Mouse (Mus musculus) kidney, postnatal 0 days (tissue): Measurements from ENCODE around the gene Gm28635. TPM values are rescaled to one million over a fixed set of nuclear protein-coding genes. Genes with fewer than 3 reads are reported as not detected.
A peak's percentile ranks its signal among the peaks of the same experiment; 100 is the strongest.

Source experiments
- ATAC-seq: fragments of 200-750 bp; cut with Nextera tagmentation; replicated peaks from 2 replicates; pipeline ENCODE4 v1.8.0; 2017; ENCODE audit warnings: low read depth, moderate number of reproducible peaks, moderate TSS enrichment, moderate library complexity; ENCODE audit not compliant: low FRiP score
- DNase-seq: peaks from one replicate; pipeline ENCODE4 v3.0.0-alpha.2; 2016; ENCODE audit warnings: low spot score
- H3K27ac ChIP-seq: fragments of 300-500 bp; sonication (generic); 2 replicates; pipeline ENCODE4 v1.5.1; 2014; ENCODE audit warnings: mild to moderate bottlenecking
- H3K27me3 ChIP-seq: fragments of 300-500 bp; sonication (generic); 2 replicates; pipeline ENCODE4 v1.6.1; 2014; ENCODE audit warnings: low read length, mixed read lengths; ENCODE audit not compliant: insufficient read depth
- H3K36me3 ChIP-seq: fragments of 300-500 bp; sonication (generic); 2 replicates; pipeline ENCODE4 v1.6.1; 2014; ENCODE audit warnings: low read length, mixed read lengths; ENCODE audit not compliant: insufficient read depth
- H3K4me1 ChIP-seq: fragments of 300-500 bp; sonication (generic); replicated peaks from 2 replicates; pipeline ENCODE4 v1.6.1; 2014; ENCODE audit warnings: antibody characterized with exemption, low read length, mixed read lengths; ENCODE audit not compliant: insufficient read depth
- H3K4me2 ChIP-seq: fragments of 300-500 bp; sonication (generic); 2 replicates; pipeline ENCODE4 v1.6.1; 2014; ENCODE audit warnings: mild to moderate bottlenecking, low read length, moderate library complexity, mixed read lengths
- H3K4me3 ChIP-seq: fragments of 300-500 bp; sonication (generic); replicated peaks from 2 replicates; pipeline ENCODE4 v1.5.1; 2014; ENCODE audit warnings: low read depth, low read length
- H3K9ac ChIP-seq: fragments of 300-500 bp; sonication (generic); 2 replicates; pipeline ENCODE4 v1.6.1; 2014; ENCODE audit warnings: low read depth, low read length
- H3K9me3 ChIP-seq: fragments of 300-500 bp; sonication (generic); replicated peaks from 2 replicates; pipeline ENCODE4 v1.6.1; 2016; ENCODE audit warnings: low read length, inconsistent platforms, mixed read lengths
- CTCF ChIP-seq: IDR thresholded peaks from 2 replicates; pipeline ENCODE4 v1.5.1; 2016; ENCODE audit warnings: antibody characterized with exemption, low read depth, mild to moderate bottlenecking, moderate library complexity
- WGBS: fragments of 180-500 bp; shearing (Covaris S2); extraction: QIAGEN DNeasy Blood & Tissue Kit; methylation state at CpG from one replicate; pipeline ENCODE4 v1.1.7; 2014; 5-methylcytosine and 5-hydroxymethylcytosine counted together
- polyA plus RNA-seq: library from polyadenylated mRNA; unstranded; fragments of >200 nt; fragmentation: Nextera tagmentation; extraction: Ambion mirVana; gene quantifications from 2 replicates; pipeline ENCODE4 v1.2.1, GENCODE M21; 2015

The Gm28635 gene
- polyA plus RNA-seq, 1 experiment from 2014 or later: not detected

GRCm38 (mm10) chr2:84714422-84714810 is 36.6 kb upstream of the Gm28635 start:
- 2% methylated on average over 16 of the region's 26 CpGs for WGBS
- Histone ChIP-seq H3K27me3 (no peaks in the 10 kb centered on the region), H3K9me3 (no peaks in the 10 kb centered on the region), H3K4me1 (peaks cover 4% of the 10 kb centered on the region; the same call in 1 of the 2 replicates), H3K4me2 (peak overlapping the region; percentile 83), H3K36me3 (0 out of 2 replicates have a peak, but pooled peaks cover 7% of the 10 kb centered on the region), H3K9ac (peak overlapping the region; percentile 94), H3K4me3 (peak overlapping the region; percentile 98), H3K27ac (peak overlapping the region; percentile 98)
- DNase-seq: peak; percentile 35
- TF ChIP-seq CTCF: no peak
- no peak for ATAC-seq

GRCm38 (mm10) chr2:84711898-84712297 is 34.1 kb upstream of the Gm28635 start:
- DNase-seq (no peak), ATAC-seq (no peak)
- no peaks in the 10 kb centered on the region for H3K9me3 ChIP-seq
- TF ChIP-seq CTCF: no peak
- H3K4me3 ChIP-seq: no peak overlapping the region
- H3K27ac ChIP-seq: no peak overlapping the region
- H3K36me3 ChIP-seq: peaks cover 16% of the 10 kb centered on the region; the same call in 1 of the 2 replicates
- 95% methylated on average over 2 of the region's 2 CpGs for WGBS
- no peak overlapping the region for H3K4me2 ChIP-seq
- H3K9ac ChIP-seq: no peak overlapping the region
- no peaks in the 10 kb centered on the region for H3K27me3 ChIP-seq
- H3K4me1 ChIP-seq: peaks cover 4% of the 10 kb centered on the region; the same call in 1 of the 2 replicates

- TF ChIP-seq CTCF: no peak
- H3K4me1 ChIP-seq: no peaks in the 10 kb centered on the region
- ATAC-seq (no peak), DNase-seq (no peak)
- no peaks in the 10 kb centered on the region for H3K27me3 ChIP-seq
- H3K4me3 ChIP-seq: no peak overlapping the region
- no peaks in the 10 kb centered on the region for H3K9me3 ChIP-seq
- H3K9ac ChIP-seq: peak overlapping the region; percentile 43; the same call in 1 of the 2 replicates
- H3K27ac ChIP-seq: no peak overlapping the region
- no peak overlapping the region for H3K4me2 ChIP-seq
- 29% methylated on average over 1 of the region's 1 CpGs for WGBS
- peaks cover 18% of the 10 kb centered on the region; the same call in 1 of the 2 replicates for H3K36me3 ChIP-seq
Observed at GRCm38 (mm10) chr2:84707523-84707922, 29.7 kb upstream of the Gm28635 start.

GRCm38 (mm10) chr2:84705295-84705694 is 27.5 kb upstream of the Gm28635 start:
- ATAC-seq: no peak
- peaks cover 17% of the 10 kb centered on the region for H3K36me3 ChIP-seq
- no peaks in the 10 kb centered on the region for H3K9me3 ChIP-seq
- DNase-seq: no peak
- no peak overlapping the region for H3K9ac ChIP-seq
- 89% methylated on average over 1 of the region's 1 CpGs for WGBS
- no peak overlapping the region for H3K4me2 ChIP-seq
- H3K4me1 ChIP-seq: no peaks in the 10 kb centered on the region
- no peak for TF ChIP-seq CTCF
- H3K4me3 ChIP-seq: no peak overlapping the region
- H3K27me3 ChIP-seq: no peaks in the 10 kb centered on the region
- H3K27ac ChIP-seq: 0 out of 2 replicates have a peak overlapping the region, but pooled peaks have one; percentile 48

- H3K27me3 ChIP-seq: no peaks in the 10 kb centered on the region
- peak overlapping the region; percentile 70 for H3K27ac ChIP-seq
- ATAC-seq (peak; percentile 66; the same call in 1 of the 2 replicates), DNase-seq (peak; percentile 39)
- 0 out of 2 replicates have a peak overlapping the region, but pooled peaks have one; percentile 15 for H3K4me2 ChIP-seq
- WGBS: 53% methylated on average over 5 of the region's 5 CpGs
- H3K36me3 ChIP-seq: peaks cover 15% of the 10 kb centered on the region
- no peak overlapping the region for H3K4me3 ChIP-seq
- no peaks in the 10 kb centered on the region for H3K9me3 ChIP-seq
- no peak overlapping the region for H3K9ac ChIP-seq
- no peaks in the 10 kb centered on the region for H3K4me1 ChIP-seq
- no peak for TF ChIP-seq CTCF
Observed at GRCm38 (mm10) chr2:84704329-84704728, 26.5 kb upstream of the Gm28635 start.

GRCm38 (mm10) chr2:84703497-84703896 is 25.7 kb upstream of the Gm28635 start:
- H3K27me3 ChIP-seq: no peaks in the 10 kb centered on the region
- peaks cover 14% of the 10 kb centered on the region; the same call in 1 of the 2 replicates for H3K36me3 ChIP-seq
- no peaks in the 10 kb centered on the region for H3K4me1 ChIP-seq
- no peak overlapping the region for H3K9ac ChIP-seq
- H3K9me3 ChIP-seq: no peaks in the 10 kb centered on the region
- no peak for TF ChIP-seq CTCF
- H3K27ac ChIP-seq: no peak overlapping the region
- no peak overlapping the region for H3K4me2 ChIP-seq
- H3K4me3 ChIP-seq: no peak overlapping the region
- 94% methylated on average over 1 of the region's 1 CpGs for WGBS
- DNase-seq (no peak), ATAC-seq (no peak)
